Comparison of ENCODE assay signal across 16 mouse cellular contexts in the genomic region with DNA sequence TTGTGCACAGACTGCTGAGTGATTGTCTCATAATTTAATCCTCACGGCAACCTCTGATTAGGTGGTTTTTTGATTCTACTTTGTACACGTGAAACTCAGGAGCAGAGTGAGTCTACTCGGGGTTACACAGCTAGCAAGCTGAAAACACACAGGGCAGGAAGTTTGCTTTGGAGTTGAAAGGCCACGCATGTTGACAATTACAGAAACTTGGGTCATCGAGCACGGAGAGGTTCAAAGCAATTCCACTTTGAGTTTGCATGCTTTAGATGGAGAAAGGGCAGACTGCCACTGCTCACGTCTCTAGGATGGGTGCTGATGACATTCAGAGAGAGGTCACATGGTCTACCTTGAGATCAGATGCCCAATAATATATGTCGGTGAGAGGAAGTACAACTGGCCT.
DNase-seq lines count a peak whose midpoint lies in the region; ATAC-seq and TF ChIP-seq lines count a peak whose summit lies in the region.
"Had no signal": no experiment of that assay in that cellular context is flagged by ENCODE, and none has a peak within 500 bp of the region (broad histone marks: within the 10 kb centered on the region; RNA-seq: fewer than 3 reads in every experiment).

No protein-coding gene starts in this region.

- no peaks in the 10 kb centered on the region for H3K9me3 ChIP-seq in lung, postnatal 0 days (ENCODE audit: low read length)
- no peaks in the 10 kb centered on the region for H3K9me3 ChIP-seq in liver, embryonic 12.5 days (replicated peaks)
- H3K9me3 ChIP-seq: embryonic facial prominence, embryonic 15.5 days; kidney, embryonic 15.5 days; limb, embryonic 12.5 days; lung, embryonic 15.5 days; midbrain, embryonic 12.5 days; neural tube, embryonic 13.5 days had no signal

- H3K9ac ChIP-seq in lung, postnatal 0 days (replicated peaks; ENCODE audit: low read depth) = no peak overlapping the region
- H3K9ac ChIP-seq in liver, embryonic 12.5 days = no peak overlapping the region
- H3K9ac ChIP-seq: embryonic facial prominence, embryonic 15.5 days; forebrain, postnatal 0 days; kidney, embryonic 15.5 days; limb, embryonic 12.5 days; lung, embryonic 15.5 days; midbrain, embryonic 12.5 days; neural tube, embryonic 13.5 days had no signal

- H3K4me1 ChIP-seq in lung, postnatal 0 days (ENCODE audit: insufficient read depth, low read depth, low read length) = peaks cover 27% of the 10 kb centered on the region
- peaks cover 28% of the 10 kb centered on the region for H3K4me1 ChIP-seq in liver, embryonic 12.5 days

- no peak overlapping the region for H3K27ac ChIP-seq in lung, postnatal 0 days (ENCODE audit: low read length)
- 0 out of 2 replicates have a peak overlapping the region, but pooled peaks have one; percentile 3 for H3K27ac ChIP-seq in liver, embryonic 12.5 days
- H3K27ac ChIP-seq: kidney, embryonic 15.5 days; limb, embryonic 12.5 days; lung, embryonic 15.5 days; midbrain, embryonic 12.5 days; neural tube, embryonic 13.5 days had no signal

- TF ChIP-seq EP300 in lung, postnatal 0 days (IDR thresholded peaks at IDR 0.05) = no peak

- TF ChIP-seq CTCF in lung, postnatal 0 days (IDR thresholded peaks at IDR 0.05) = no peak

- peak; percentile 34 for DNase-seq in lung, postnatal 36 days
- DNase-seq in lung, postnatal 0 days (ENCODE audit: low spot score) = no peak
- DNase-seq in embryo, embryonic 9.5 days (ENCODE audit: extremely low spot score) = peak; percentile 36
- peak; percentile 36 for DNase-seq in yolk sac, embryonic 10.5 days (ENCODE audit: low spot score)
- DNase-seq in testis, postnatal 14 days (ENCODE audit: low spot score) = no peak
- DNase-seq in cerebellum, postnatal 14 days = no peak
- DNase-seq: cerebellum, adult 11 months; thymus, postnatal 25 days had no signal

- no peaks in the 10 kb centered on the region for H3K27me3 ChIP-seq in lung, postnatal 0 days (replicated peaks; ENCODE audit: insufficient read depth, low read length)
- no peaks in the 10 kb centered on the region for H3K27me3 ChIP-seq in liver, embryonic 12.5 days (replicated peaks)
- H3K27me3 ChIP-seq: embryonic facial prominence, embryonic 15.5 days; kidney, embryonic 15.5 days; limb, embryonic 12.5 days; lung, embryonic 15.5 days; neural tube, embryonic 13.5 days had no signal

- H3K4me2 ChIP-seq in lung, postnatal 0 days (replicated peaks; ENCODE audit: low read depth, low read length) = no peak overlapping the region
- H3K4me2 ChIP-seq in liver, embryonic 12.5 days = no peak overlapping the region
- H3K4me2 ChIP-seq: embryonic facial prominence, embryonic 15.5 days; limb, embryonic 12.5 days; lung, embryonic 15.5 days; midbrain, embryonic 12.5 days; neural tube, embryonic 13.5 days had no signal

- H3K4me3 ChIP-seq in lung, postnatal 0 days (ENCODE audit: low read depth, low read length) = no peak overlapping the region
- H3K4me3 ChIP-seq in liver, embryonic 12.5 days = no peak overlapping the region
- H3K4me3 ChIP-seq: embryonic facial prominence, embryonic 15.5 days; kidney, embryonic 15.5 days; limb, embryonic 12.5 days; lung, embryonic 15.5 days; midbrain, embryonic 12.5 days; neural tube, embryonic 13.5 days had no signal

- WGBS in lung, postnatal 0 days = 34% methylated on average over 8 of the region's 8 CpGs
- 62% methylated on average over 8 of the region's 8 CpGs for WGBS in liver, embryonic 12.5 days (ENCODE audit: insufficient replicate concordance)

- no peaks in the 10 kb centered on the region for H3K36me3 ChIP-seq in lung, postnatal 0 days (ENCODE audit: insufficient read depth, low read length)
- H3K36me3 ChIP-seq in liver, embryonic 12.5 days = no peaks in the 10 kb centered on the region
- H3K36me3 ChIP-seq: embryonic facial prominence, embryonic 15.5 days; limb, embryonic 12.5 days; lung, embryonic 15.5 days; midbrain, embryonic 12.5 days; neural tube, embryonic 13.5 days had no signal

- ATAC-seq in lung, postnatal 0 days = no peak
- peak; percentile 54 for ATAC-seq in liver, embryonic 12.5 days

Comparison
In these comparisons a context has a peak if more than half of its experiments do, and no peak if none do; other contexts are left out.
1. DNase-seq: peak in lung, postnatal 36 days (single experiment), embryo, embryonic 9.5 days (single experiment) and yolk sac, embryonic 10.5 days (single experiment); none in lung, postnatal 0 days (single experiment), testis, postnatal 14 days (single experiment) and cerebellum, postnatal 14 days (0 of 2).